Mouse (Mus musculus) megakaryocyte, embryonic 14.5 days (primary cell): Measurements from ENCODE around the gene Ints7.

Experiments used
- FLI1 ChIP-seq: IDR thresholded peaks from 2 replicates; pipeline ENCODE4 v1.6.1; 2012; ENCODE audit warnings: low read length, inconsistent platforms, mixed read lengths
- GATA1 ChIP-seq: IDR thresholded peaks from 3 replicates; pipeline ENCODE4 v1.6.1; 2012; ENCODE audit warnings: mixed read lengths, low read length, inconsistent platforms, borderline replicate concordance

GRCm38 (mm10) chr1:191625620-191626019 lies 50.2 kb downstream of the Ints7 start:
- TF ChIP-seq GATA1 = no peak
- no peak for TF ChIP-seq FLI1
